In the genomic region with DNA sequence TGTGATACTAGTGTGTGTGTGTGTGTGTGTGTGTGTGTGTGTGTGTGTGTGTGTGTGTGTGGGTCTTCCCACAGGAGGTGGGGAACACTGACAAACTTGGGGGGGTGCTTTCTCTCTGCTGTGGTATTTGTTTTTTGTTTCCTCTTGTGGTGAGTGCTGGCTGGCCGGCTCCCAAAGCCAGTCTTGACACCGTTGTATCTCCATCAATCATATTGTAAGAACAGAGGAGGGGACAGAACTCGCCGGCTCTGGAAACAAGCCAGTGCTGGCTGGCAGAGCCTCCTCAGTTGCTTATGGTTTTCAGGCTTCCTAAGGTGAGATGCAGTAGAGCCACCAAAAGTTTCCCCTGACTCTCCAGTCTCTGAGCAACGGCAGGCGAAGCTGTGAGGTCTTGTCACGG, we compare ENCODE assay signal across 19 mouse cellular contexts. TPM values are rescaled to one million over a fixed set of nuclear protein-coding genes. Genes with fewer than 3 reads are reported as not detected.
DNase-seq lines count a peak whose midpoint lies in the region.
"Had no signal": no experiment of that assay in that cellular context is flagged by ENCODE, and none has a peak within 500 bp of the region (broad histone marks: within the 10 kb centered on the region; RNA-seq: fewer than 3 reads in every experiment).

No protein-coding gene starts in this region.

- DNase-seq in adrenal gland, postnatal 10 days = peak; percentile 35
- DNase-seq in adrenal gland, adult 18-20 months (ENCODE audit: low spot score in 2 of 2) = no peak
- peak; percentile 58 for DNase-seq in 3T3-L1 (ENCODE audit: low read depth, low spot score)
- peak; percentile 15 to 27 for DNase-seq in adrenal gland, postnatal 36 days
- DNase-seq in lung, postnatal 36 days = peak; percentile 22
- DNase-seq in embryo, embryonic 10.5 days (ENCODE audit: low spot score) = no peak
- DNase-seq in ovary, adult 18-20 months (ENCODE audit: low spot score) = no peak
- DNase-seq: cerebellum, adult 18-20 months; cerebellum, postnatal 14 days; embryo, embryonic 11 days; gastrocnemius, postnatal 25 days; heart, postnatal 36 days; kidney, adult 2 months; kidney, postnatal 14 days; liver, embryonic 13.5 days; right cerebral cortex, adult 18-20 months; thymus, adult 18-20 months; thymus, postnatal 4 days had no signal

RNA-seq across cellular contexts. Expression of gene Cnih3, which starts 6.1 kb away (rescaled TPM):
- total RNA-seq in adrenal gland, postnatal 10 days (2021) = not detected
- not detected for total RNA-seq in adrenal gland, adult 18-20 months (2021)
- total RNA-seq in adrenal gland, postnatal 36 days (2021) = not detected
- total RNA-seq: gastrocnemius, postnatal 25 days; heart, adult 8-10 months; heart, postnatal 36 days had no signal

Comparison
In these comparisons a context has a peak if more than half of its experiments do, and no peak if none do; other contexts are left out.
1. DNase-seq: peak in adrenal gland, postnatal 10 days (single experiment), 3T3-L1 (single experiment), adrenal gland, postnatal 36 days (2 of 2) and lung, postnatal 36 days (single experiment); none in adrenal gland, adult 18-20 months (0 of 2), embryo, embryonic 10.5 days (single experiment) and ovary, adult 18-20 months (single experiment).